Mouse (Mus musculus): ENCODE measurements around the gene Rasl10b. TPM values are rescaled to one million over a fixed set of nuclear protein-coding genes. Genes with fewer than 3 reads are reported as not detected.

The Rasl10b gene
- polyA plus RNA-seq, 1 experiment = 5.3 TPM

DNA sequence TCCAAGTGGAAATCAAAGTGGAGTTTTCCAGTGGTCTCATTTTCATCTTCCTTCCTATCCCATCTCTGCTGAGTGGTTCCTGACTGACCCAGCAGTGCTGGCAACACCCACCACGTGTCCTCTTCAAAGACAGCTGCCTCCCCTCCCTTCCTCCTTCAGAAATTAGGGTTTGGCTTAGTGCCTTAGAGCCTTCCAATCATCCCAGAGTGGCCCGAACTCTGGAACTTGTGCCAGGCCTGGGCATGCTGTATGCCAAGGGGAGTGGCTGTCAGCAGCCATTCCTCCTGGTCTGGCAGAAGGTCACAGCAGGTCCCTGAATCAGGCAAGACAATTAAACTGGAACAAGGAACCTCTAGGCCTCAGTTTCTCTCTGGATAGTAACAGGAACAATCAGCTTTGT is 57.0 kb downstream of the Rasl10b start:
- TF ChIP-seq POLR2A (IDR thresholded peaks at IDR 0.05; ENCODE audit: control insufficient read depth, extremely low read depth, insufficient read depth, low read length, poor library complexity) (no peak), CTCF (IDR thresholded peaks at IDR 0.05; ENCODE audit: borderline replicate concordance, control insufficient read depth, extremely low read depth, insufficient read depth, low read length, poor library complexity) (no peak)
- Histone ChIP-seq H3K36me3 (ENCODE audit: control insufficient read depth, insufficient read depth, low read length) (no peaks in the 10 kb centered on the region), H3K27me3 (ENCODE audit: control insufficient read depth, insufficient read depth, low read length) (peaks cover 13% of the 10 kb centered on the region; the same call in 1 of the 2 replicates), H3K27ac (ENCODE audit: control insufficient read depth, insufficient read depth, low read length) (no peak overlapping the region), H3K4me1 (replicated peaks; ENCODE audit: control insufficient read depth, insufficient read depth, low read length) (peaks cover 5% of the 10 kb centered on the region), H3K4me3 (ENCODE audit: control insufficient read depth, insufficient read depth, low read length) (no peak overlapping the region)
- DNase-seq = no peak
- 60% methylated on average over 2 of the region's 2 CpGs for WGBS

DNA sequence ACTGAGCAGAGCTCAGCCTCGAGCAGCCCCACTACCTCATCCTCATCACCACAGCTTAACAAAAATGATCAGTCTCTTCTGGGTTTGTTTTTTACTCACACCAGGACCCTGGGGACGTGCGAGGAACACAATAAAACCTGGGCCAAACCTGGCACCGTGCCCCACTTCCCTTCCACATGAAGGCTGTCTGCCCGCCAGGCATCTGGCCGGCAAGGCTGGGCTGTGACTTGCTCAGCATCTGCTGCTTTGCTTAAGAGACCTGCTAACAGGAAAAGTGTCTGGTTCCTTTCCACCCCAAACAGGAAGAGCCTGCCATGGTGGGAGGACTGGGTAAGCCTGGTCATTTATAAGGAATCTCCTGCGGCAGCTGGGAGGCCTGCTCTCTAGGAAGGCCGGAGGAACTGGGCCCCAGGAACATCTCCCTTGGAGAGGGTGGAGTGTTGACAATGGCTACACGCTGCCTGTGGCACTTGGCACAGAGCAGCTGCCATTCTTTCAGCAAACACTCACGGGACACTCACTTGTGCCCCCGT is 58.2 kb downstream of the Rasl10b start:
- Histone ChIP-seq H3K27ac (ENCODE audit: control insufficient read depth, insufficient read depth, low read length) (no peak overlapping the region), H3K36me3 (ENCODE audit: control insufficient read depth, insufficient read depth, low read length) (no peaks in the 10 kb centered on the region), H3K4me3 (ENCODE audit: control insufficient read depth, insufficient read depth, low read length) (no peak overlapping the region), H3K27me3 (ENCODE audit: control insufficient read depth, insufficient read depth, low read length) (peaks cover 10% of the 10 kb centered on the region; the same call in 1 of the 2 replicates), H3K4me1 (replicated peaks; ENCODE audit: control insufficient read depth, insufficient read depth, low read length) (peaks cover 7% of the 10 kb centered on the region)
- TF ChIP-seq POLR2A (IDR thresholded peaks at IDR 0.05; ENCODE audit: control insufficient read depth, extremely low read depth, insufficient read depth, low read length, poor library complexity) = no peak
- no peak for TF ChIP-seq CTCF (IDR thresholded peaks at IDR 0.05; ENCODE audit: borderline replicate concordance, control insufficient read depth, extremely low read depth, insufficient read depth, low read length, poor library complexity)
- 41% methylated on average over 11 of the region's 11 CpGs for WGBS
- DNase-seq = no peak

DNA sequence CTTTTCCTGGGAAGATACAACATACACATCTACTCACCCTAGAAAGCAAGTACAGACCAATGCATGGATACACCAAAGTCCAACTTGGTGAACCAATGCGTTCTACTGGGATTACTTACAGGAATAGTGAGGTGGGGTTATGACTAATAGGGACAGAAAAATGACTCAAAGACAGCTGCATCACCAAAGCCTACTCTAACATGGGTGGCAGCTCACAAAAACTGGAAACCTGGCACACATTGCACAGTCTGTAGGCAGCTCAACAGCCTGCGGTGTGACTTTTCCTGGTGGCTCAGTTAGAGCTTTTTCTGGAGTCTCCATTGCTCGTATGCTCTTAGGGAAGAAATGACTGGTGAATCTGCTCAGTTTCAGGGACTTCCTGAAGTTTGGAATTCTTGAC is 59.8 kb downstream of the Rasl10b start:
- TF ChIP-seq POLR2A (IDR thresholded peaks at IDR 0.05; ENCODE audit: control insufficient read depth, extremely low read depth, insufficient read depth, low read length, poor library complexity) (no peak), CTCF (IDR thresholded peaks at IDR 0.05; ENCODE audit: borderline replicate concordance, control insufficient read depth, extremely low read depth, insufficient read depth, low read length, poor library complexity) (no peak)
- DNase-seq = no peak
- no peaks in the 10 kb centered on the region for H3K36me3 ChIP-seq (ENCODE audit: control insufficient read depth, insufficient read depth, low read length)
- 98% methylated on average over 3 of the region's 3 CpGs for WGBS
- H3K4me3 ChIP-seq (ENCODE audit: control insufficient read depth, insufficient read depth, low read length) = no peak overlapping the region
- no peak overlapping the region for H3K27ac ChIP-seq (ENCODE audit: control insufficient read depth, insufficient read depth, low read length)
- H3K4me1 ChIP-seq (replicated peaks; ENCODE audit: control insufficient read depth, insufficient read depth, low read length) = peaks cover 3% of the 10 kb centered on the region
- H3K27me3 ChIP-seq (ENCODE audit: control insufficient read depth, insufficient read depth, low read length) = no peaks in the 10 kb centered on the region

Other genes starting within 250 kb of the Rasl10b start
- 1.6 and 1.8 TPM in 2 replicates for gene Slfn4, start 234.0 kb upstream of the Rasl10b start, polyA plus RNA-seq (2012; rRNA removed)
- gene Slfn3, start 217.8 kb upstream of the Rasl10b start, polyA plus RNA-seq (2012; rRNA removed) = 2.7 and 3.0 TPM in 2 replicates
- not detected in 2 replicates for gene Slfn14, start 122.4 kb upstream of the Rasl10b start, polyA plus RNA-seq (2012; rRNA removed)
- 41.4 and 51.0 TPM in 2 replicates for gene Ap2b1, start 110.1 kb upstream of the Rasl10b start, polyA plus RNA-seq (2012; rRNA removed)
- gene Pex12, start 106.6 kb upstream of the Rasl10b start, polyA plus RNA-seq (2012; rRNA removed) = 8.5 and 9.2 TPM in 2 replicates
- 0.10 and 0.12 TPM in 2 replicates for gene Gas2l2, start 20.3 kb downstream of the Rasl10b start, polyA plus RNA-seq (2012; rRNA removed)
- gene 1700020L24Rik, start 28.5 kb downstream of the Rasl10b start, polyA plus RNA-seq (2012; rRNA removed) = 1.9 and 2.0 TPM in 2 replicates
- 6.0 and 8.2 TPM in 2 replicates for gene Mmp28, start 53.9 kb downstream of the Rasl10b start, polyA plus RNA-seq (2012; rRNA removed)
- 17.1 and 20.0 TPM in 2 replicates for gene Taf15, start 63.9 kb downstream of the Rasl10b start, polyA plus RNA-seq (2012; rRNA removed)
- 0.20 TPM in 1 of 2 replicates, not detected in the other for gene Heatr9, start 113.0 kb downstream of the Rasl10b start, polyA plus RNA-seq (2012; rRNA removed)
- gene Ccl5, start 121.4 kb downstream of the Rasl10b start, polyA plus RNA-seq (2012; rRNA removed) = 526 and 777 TPM in 2 replicates
- 3.4 and 4.5 TPM in 2 replicates for gene Ccl9, start 169.5 kb downstream of the Rasl10b start, polyA plus RNA-seq (2012; rRNA removed)
- 4.9 and 10.4 TPM in 2 replicates for gene Ccl6, start 183.9 kb downstream of the Rasl10b start, polyA plus RNA-seq (2012; rRNA removed)
- not detected in 2 replicates for gene Rpl9-ps1, start 236.5 kb downstream of the Rasl10b start, polyA plus RNA-seq (2012; rRNA removed)
- 3.6 and 10.2 TPM in 2 replicates for gene Ccl3, start 240.2 kb downstream of the Rasl10b start, polyA plus RNA-seq (2012; rRNA removed)